Mouse (Mus musculus): ENCODE measurements around the gene Fgfr2. TPM values are rescaled to one million over a fixed set of nuclear protein-coding genes. Genes with fewer than 3 reads are reported as not detected.
A peak's percentile ranks its signal among the peaks of the same experiment; 100 is the strongest.

Gene Fgfr2
- total RNA-seq, 2 experiments from 2014 or later: not detected

GRCm38 (mm10) chr7:130340412-130341152 is 2782.6 kb downstream of the Fgfr2 start:
- ATAC-seq (replicated peaks; ENCODE audit: poor library complexity): no peak

GRCm38 (mm10) chr7:130337601-130338000 is 2785.5 kb downstream of the Fgfr2 start:
- ATAC-seq (replicated peaks; ENCODE audit: poor library complexity): no peak

GRCm38 (mm10) chr7:130335440-130336051 is 2787.6 kb downstream of the Fgfr2 start:
- no peak for ATAC-seq (replicated peaks; ENCODE audit: poor library complexity)

- ATAC-seq (replicated peaks; ENCODE audit: poor library complexity): no peak
Measured at GRCm38 (mm10) chr7:130332515-130333220, 2790.5 kb downstream of the Fgfr2 start.

GRCm38 (mm10) chr7:130327603-130328365 is 2795.4 kb downstream of the Fgfr2 start:
- no peak for ATAC-seq (replicated peaks; ENCODE audit: poor library complexity)

GRCm38 (mm10) chr7:130325983-130326433 is 2797.1 kb downstream of the Fgfr2 start:
- 0 out of 2 replicates have a peak, but pooled peaks have one; percentile 37 for ATAC-seq (replicated peaks; ENCODE audit: poor library complexity)

GRCm38 (mm10) chr7:130324716-130325401 is 2798.3 kb downstream of the Fgfr2 start:
- no peak for ATAC-seq (replicated peaks; ENCODE audit: poor library complexity)

GRCm38 (mm10) chr7:130323766-130324165 is 2799.4 kb downstream of the Fgfr2 start:
- ATAC-seq (replicated peaks; ENCODE audit: poor library complexity): no peak

GRCm38 (mm10) chr7:130319799-130320556 is 2803.2 kb downstream of the Fgfr2 start:
- ATAC-seq (replicated peaks; ENCODE audit: poor library complexity): no peak

GRCm38 (mm10) chr7:130316294-130316693 is 2806.9 kb downstream of the Fgfr2 start:
- no peak for ATAC-seq (replicated peaks; ENCODE audit: poor library complexity)

- no peak for ATAC-seq (replicated peaks; ENCODE audit: poor library complexity)
Measured at GRCm38 (mm10) chr7:130315221-130315620, 2807.9 kb downstream of the Fgfr2 start.

- ATAC-seq (replicated peaks; ENCODE audit: poor library complexity): no peak
Measured at GRCm38 (mm10) chr7:130314658-130315057, 2808.5 kb downstream of the Fgfr2 start.

- ATAC-seq (replicated peaks; ENCODE audit: poor library complexity): no peak
Measured at GRCm38 (mm10) chr7:130311362-130311761, 2811.8 kb downstream of the Fgfr2 start.

GRCm38 (mm10) chr7:130309180-130309579 is 2814.0 kb downstream of the Fgfr2 start:
- no peak for ATAC-seq (replicated peaks; ENCODE audit: poor library complexity)

GRCm38 (mm10) chr7:130307036-130307435 is 2816.1 kb downstream of the Fgfr2 start:
- ATAC-seq (replicated peaks; ENCODE audit: poor library complexity): no peak

GRCm38 (mm10) chr7:130304642-130305041 is 2818.5 kb downstream of the Fgfr2 start:
- ATAC-seq (replicated peaks; ENCODE audit: poor library complexity): no peak

GRCm38 (mm10) chr7:130303464-130303863 is 2819.7 kb downstream of the Fgfr2 start:
- no peak for ATAC-seq (replicated peaks; ENCODE audit: poor library complexity)

- ATAC-seq (replicated peaks; ENCODE audit: poor library complexity): no peak
Measured at GRCm38 (mm10) chr7:130300606-130301005, 2822.5 kb downstream of the Fgfr2 start.

- no peak for ATAC-seq (replicated peaks; ENCODE audit: poor library complexity)
Measured at GRCm38 (mm10) chr7:130298926-130299594, 2824.1 kb downstream of the Fgfr2 start.
